Mouse (Mus musculus) liver, embryonic 14 days (tissue): Measurements from ENCODE around the gene Gm7102. TPM values are rescaled to one million over a fixed set of nuclear protein-coding genes. Genes with fewer than 3 reads are reported as not detected.

Experiments
- polyA plus RNA-seq: library from polyadenylated mRNA; depleted of rRNA; stranded (reverse); fragments of >200 nt; gene quantifications from 2 replicates; pipeline ENCODE4 v1.2.3, GENCODE M21; 2012; rRNA removed

Gene Gm7102
- 0.01 and 0.02 TPM in 2 replicates for polyA plus RNA-seq

GRCm38 (mm10) chr19:61175756-61176324 is at the start of gene Gm7102:
Gene Gm7102 (minus strand): TSS chr19:61176309.

GRCm38 (mm10) chr19:61183590-61183989 is 7.5 kb upstream of the Gm7102 start, which contains the start of gene Gm6020:
Gene Gm6020 (plus strand): TSS chr19:61183890.

GRCm38 (mm10) chr19:61140342-61141206 is 35.5 kb downstream of the Gm7102 start, which contains the start of gene Zfp950:
Gene Zfp950 (minus strand): TSS chr19:61140840.

Other genes starting within 250 kb of the Gm7102 start
- 6.1 and 6.9 TPM in 2 replicates for gene Zfp950, start 35.5 kb downstream of the Gm7102 start, polyA plus RNA-seq
- gene Gm6020, start 7.6 kb upstream of the Gm7102 start, polyA plus RNA-seq = not detected in 2 replicates
- 19.4 and 24.1 TPM in 2 replicates for gene Csf2ra, start 52.1 kb upstream of the Gm7102 start, polyA plus RNA-seq
- not detected in 2 replicates for gene Gm21060, start 120.8 kb upstream of the Gm7102 start, polyA plus RNA-seq